Mouse (Mus musculus): ENCODE data around the gene Lamc3.

Lamc3 gene

DNA sequence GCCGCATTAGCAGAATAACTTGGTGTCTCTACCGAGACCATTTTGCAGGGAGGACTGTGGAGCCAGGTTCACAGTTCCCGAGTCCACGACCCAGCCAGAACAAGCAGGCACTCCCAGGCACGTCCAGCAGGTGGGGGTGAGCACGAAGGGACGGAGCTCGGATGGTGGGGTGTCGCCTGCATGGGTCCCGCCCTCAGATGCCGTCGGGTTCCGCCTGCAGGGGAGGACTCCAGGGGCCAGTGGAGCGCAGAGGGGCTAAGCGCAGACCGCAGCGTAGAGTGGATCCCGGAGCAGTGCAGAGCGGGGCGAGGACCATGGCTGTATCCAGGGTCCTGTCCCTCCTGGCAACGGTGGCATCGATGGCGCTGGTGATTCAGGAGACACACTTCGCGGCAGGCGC is at the start of gene Lamc3:
TSS of gene Lamc3 (plus strand) at position 262 of the 400 bp plus-strand sequence.
- no peak for DNase-seq (ENCODE audit: low spot score in 2 of 2)

DNA sequence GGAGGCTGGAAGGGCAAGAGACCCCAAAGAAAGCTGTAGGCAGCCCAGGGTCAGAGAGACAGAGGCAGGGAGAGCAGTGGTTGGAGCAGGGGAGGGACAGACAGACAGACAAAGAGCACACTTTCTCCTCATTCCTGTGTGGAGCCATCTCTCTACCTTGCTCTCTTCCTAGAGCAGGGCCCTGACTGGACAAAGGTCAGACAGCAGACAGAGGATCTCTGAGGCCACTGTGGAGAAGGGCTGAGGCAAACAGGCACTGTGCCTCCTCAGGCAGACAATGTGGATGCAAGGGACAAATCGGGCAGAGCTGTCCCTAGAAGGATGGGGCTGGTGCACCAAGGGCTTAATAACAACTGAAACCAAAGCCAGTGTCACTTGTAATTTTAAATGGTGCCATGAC is 48.2 kb upstream of the Lamc3 start:
- no peak for DNase-seq (ENCODE audit: low spot score in 2 of 2)

GRCm38 (mm10) chr2:31844729-31845136 is 42.4 kb upstream of the Lamc3 start:
- no peak for DNase-seq (ENCODE audit: low spot score in 2 of 2)

DNA sequence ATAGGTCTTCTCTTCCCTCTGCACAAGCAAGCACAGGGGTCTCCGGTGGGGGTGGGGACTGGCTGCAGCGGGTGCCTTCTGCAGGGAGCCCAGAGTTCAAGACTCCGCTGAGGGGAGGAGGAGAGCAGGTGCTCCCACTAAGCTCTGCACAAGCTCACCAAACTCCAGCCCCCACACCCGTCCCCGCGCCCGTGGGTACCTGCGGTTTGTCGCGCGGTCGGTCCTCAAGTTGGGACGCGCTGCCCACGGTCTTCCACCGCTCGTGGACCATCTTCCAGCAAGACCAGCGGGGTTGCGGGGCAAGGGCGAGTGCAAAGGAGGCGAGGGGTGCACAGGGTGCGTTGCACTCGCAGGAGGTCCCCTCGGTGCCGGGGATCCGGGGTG is 41.6 kb upstream of the Lamc3 start:
- no peak for DNase-seq (ENCODE audit: low spot score in 2 of 2)

DNA sequence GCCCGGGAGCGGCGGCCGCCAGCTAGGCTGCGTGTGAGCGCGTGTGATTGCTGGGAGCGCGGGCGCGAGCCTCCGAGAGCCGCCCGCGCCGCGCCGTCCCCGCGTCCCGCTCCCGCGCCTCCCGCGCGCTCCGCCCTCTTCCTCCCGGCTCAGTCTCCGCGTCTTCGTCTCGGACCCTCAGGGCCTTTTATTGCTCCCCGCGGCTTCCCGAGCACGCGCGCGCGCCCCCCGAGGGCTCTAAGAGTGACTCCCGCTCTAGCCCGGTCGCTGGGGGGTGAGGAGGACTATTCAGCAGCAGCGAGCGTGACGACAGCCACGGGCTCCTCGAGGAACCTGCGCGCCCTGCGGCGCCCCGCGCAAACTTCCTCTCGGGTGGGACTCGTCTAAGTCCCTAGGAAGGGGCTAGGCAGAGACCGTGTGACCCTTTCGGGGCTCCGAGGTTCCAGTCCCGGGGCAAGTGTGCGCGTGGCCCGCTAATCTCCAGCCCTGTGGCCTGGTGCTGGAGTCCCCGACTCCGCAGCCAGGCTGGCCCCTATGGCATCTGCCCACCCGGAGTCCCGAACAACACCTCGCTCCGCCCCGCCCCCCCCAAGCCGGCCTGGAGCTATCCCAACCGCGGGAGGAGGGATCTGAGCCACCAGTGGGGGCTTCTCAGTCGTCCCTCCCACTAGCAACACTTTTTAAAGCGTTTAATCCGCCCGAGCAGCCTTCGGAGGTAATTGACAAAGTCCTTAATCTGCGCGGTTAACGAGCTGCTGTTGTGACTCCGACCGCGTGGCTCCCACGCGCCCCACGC is 41.0 kb upstream of the Lamc3 start, which contains the start of gene Fibcd1:
TSS of gene Fibcd1 (minus strand) at position 110 of the 796 bp plus-strand sequence.
- DNase-seq (ENCODE audit: low spot score in 2 of 2), result no peak

- no peak for DNase-seq (ENCODE audit: low spot score in 2 of 2)
Observed at GRCm38 (mm10) chr2:31846692-31847660, 40.1 kb upstream of the Lamc3 start.

GRCm38 (mm10) chr2:31847908-31848307 is 39.2 kb upstream of the Lamc3 start:
- DNase-seq (ENCODE audit: low spot score in 2 of 2), result no peak

DNA sequence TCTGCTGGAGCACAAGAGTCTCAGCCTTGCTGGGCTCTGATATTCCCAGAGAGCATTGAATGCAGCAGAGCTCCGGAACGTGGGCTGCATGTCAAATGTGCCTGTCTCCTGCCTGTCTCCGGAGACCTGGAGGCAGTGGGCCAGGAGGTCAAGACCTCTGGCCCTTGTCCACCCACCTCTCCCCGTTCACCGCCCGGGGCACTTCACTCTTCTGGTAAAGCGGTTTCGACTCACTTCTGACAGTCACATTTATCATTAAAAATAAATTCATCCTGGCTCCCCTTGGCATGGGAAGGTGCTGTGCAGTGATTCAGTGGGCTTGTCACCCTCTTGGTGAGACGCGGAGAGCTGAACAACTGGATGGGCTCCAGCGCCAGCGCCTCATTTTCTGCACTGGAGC is 37.0 kb upstream of the Lamc3 start:
- DNase-seq (ENCODE audit: low spot score in 2 of 2), result no peak

- DNase-seq (ENCODE audit: low spot score in 2 of 2), result no peak
Observed at GRCm38 (mm10) chr2:31855991-31856390, 31.1 kb upstream of the Lamc3 start.

DNA sequence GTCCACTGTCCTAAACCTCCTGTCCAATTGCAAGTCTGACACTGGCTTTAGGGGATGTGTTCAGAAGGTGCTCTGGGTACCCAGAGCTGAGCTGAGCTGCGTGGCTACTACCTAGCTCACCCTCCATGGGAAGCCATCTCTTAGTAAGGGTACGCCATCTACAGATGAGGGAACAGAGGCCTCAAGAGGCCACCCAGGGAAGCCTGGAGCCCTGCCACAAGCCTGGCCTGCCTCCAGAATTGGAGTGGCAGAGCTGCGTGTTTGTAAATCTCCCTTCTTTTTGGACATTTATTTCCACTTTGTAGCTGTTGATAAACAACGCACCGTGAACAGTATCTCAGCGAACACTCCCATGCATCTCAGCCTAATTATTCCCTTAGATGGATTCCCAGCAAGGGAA is 29.9 kb upstream of the Lamc3 start:
- no peak for DNase-seq (ENCODE audit: low spot score in 2 of 2)

GRCm38 (mm10) chr2:31858500-31858899 is 28.6 kb upstream of the Lamc3 start:
- DNase-seq (ENCODE audit: low spot score in 2 of 2), result no peak

DNA sequence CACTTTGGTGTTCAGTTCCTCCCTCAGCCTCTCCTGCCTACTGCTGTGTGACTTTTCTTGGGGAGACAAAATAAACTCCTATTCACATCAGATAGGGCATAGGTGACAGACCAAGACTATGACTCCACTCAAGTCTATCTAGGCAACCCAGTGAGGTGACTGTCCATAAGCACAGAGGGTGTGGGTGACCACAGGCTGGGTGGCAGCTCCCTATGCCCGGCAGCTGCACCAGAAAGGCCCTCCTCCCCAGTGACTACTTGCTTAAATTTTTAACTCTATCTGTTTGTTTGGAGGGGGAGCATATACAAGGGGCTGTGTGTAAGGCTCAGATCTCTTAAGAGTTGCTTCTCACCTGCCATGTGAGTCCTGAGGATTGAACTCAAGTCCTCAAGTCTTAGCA is 24.2 kb upstream of the Lamc3 start:
- no peak for DNase-seq (ENCODE audit: low spot score in 2 of 2)

DNA sequence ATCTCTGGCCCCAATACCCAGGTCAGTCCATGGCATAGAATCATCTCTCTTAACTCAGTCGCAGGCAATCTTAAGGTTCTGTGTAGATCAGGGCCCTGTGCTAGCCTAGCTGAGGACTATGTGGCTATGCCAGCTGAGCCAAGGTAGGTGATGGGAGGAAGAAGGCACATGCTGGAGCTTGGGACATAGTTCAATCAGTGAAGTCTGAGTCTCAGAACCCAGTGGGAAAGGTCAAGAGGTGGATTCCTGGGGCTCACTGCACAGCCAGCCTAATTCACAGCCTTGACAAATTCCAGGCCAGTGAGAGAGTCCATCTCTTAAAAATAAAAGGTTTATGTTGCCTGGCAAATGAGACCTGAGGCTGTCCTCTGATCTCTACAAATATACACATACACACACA is 23.3 kb upstream of the Lamc3 start:
- DNase-seq (ENCODE audit: low spot score in 2 of 2), result no peak

GRCm38 (mm10) chr2:31864891-31865290 is 22.2 kb upstream of the Lamc3 start:
- DNase-seq (ENCODE audit: low spot score in 2 of 2), result no peak

GRCm38 (mm10) chr2:31865322-31865721 is 21.8 kb upstream of the Lamc3 start:
- no peak for DNase-seq (ENCODE audit: low spot score in 2 of 2)

DNA sequence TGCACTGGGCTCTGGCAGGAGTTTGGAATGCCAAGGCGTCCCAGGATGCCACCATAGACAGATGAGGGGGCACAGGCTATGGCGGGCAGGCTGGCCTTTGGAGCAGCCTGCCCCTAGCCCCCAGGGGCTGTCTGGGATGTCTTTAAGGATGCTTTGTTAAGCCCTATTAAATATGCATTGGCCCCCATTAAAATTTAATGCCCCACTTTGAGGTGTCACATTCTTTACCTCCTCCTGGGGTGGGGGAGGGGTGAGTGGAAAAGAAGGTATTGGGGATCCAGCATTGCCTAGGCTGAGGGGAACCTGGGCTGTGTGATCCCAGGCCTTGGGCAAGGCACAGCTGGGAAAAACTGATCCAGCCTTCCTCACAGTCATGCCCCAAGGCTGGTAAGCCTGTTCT is 21.3 kb upstream of the Lamc3 start:
- DNase-seq (ENCODE audit: low spot score in 2 of 2), result no peak

- DNase-seq (ENCODE audit: low spot score in 2 of 2), result no peak
Observed at GRCm38 (mm10) chr2:31867773-31868537, 19.1 kb upstream of the Lamc3 start.

DNA sequence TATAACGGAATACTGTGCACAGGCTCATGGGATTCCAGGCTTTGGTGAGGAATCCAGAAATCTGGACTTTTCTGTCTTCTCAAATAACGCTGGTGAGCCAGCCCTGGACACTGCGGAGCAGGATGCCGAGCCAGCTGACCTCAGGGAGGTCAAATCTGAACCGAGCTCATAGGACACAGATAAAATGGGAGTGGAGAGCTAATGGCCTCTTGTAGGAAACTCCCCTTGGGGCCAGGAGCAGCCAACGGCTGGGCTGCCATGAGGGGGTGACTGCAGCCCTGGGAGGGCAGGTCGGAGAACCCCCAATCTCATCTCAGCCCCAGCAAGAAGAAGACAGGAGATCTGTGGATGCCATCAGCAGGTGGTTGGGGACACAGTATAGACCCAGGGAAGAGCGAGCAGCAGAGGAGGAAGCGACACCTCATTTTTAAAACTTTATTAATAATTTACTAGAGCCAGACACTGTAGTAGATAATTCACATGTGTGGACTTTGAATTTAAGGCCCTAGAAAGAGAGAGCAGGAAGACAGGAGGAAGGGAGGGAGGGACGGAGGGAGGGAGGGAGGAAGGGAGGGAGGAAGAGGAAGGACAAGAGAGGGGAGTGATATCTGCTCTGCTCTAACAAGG is 18.4 kb upstream of the Lamc3 start:
- DNase-seq (ENCODE audit: low spot score in 2 of 2), result no peak

DNA sequence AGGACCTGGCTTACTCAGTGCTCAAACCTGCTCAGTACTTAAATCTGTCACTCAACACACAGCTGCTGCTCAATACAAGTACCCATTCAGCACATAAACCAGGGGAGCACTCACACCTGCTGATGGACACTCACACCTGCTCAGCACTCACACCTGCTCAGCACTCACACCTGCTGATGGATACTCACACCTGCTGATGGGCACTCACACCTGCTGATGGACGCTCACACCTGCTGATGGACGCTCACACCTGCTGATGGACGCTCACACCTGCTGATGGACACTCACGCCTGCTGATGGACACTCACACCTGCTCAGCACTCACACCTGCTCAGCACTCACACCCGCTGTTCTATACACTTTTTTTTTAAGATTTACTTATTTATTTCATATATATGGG is 17.4 kb upstream of the Lamc3 start:
- DNase-seq (ENCODE audit: low spot score in 2 of 2), result no peak

DNA sequence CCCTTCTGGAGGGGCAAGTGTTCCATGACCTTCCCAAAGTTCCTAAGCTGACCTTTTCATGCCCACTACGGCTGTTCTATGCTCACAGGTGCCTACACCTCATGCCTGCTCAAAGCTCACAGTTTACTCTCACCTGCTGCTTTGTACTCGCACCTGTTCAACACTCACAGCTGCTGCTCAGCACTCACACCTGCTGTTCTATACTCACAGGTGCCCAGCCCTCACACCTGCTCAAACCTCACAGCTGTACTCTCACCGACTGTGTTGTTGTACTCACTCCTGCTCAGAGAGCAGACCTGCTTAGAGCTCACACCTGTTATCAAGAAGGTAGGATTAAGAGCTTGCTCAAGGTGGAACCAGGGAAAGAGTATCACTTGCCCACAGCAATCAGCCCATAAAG is 16.4 kb upstream of the Lamc3 start:
- DNase-seq (ENCODE audit: low spot score in 2 of 2), result no peak

- no peak for DNase-seq (ENCODE audit: low spot score in 2 of 2)
Observed at GRCm38 (mm10) chr2:31874290-31874855, 12.7 kb upstream of the Lamc3 start.
